Mouse (Mus musculus) macrophage (primary cell): ENCODE data around the gene Map4k4. TPM values are rescaled to one million over a fixed set of nuclear protein-coding genes. Genes with fewer than 3 reads are reported as not detected.

Experiments
- H3K27ac ChIP-seq: fragments of 350-480 bp; formaldehyde crosslinking; 2 replicates; pipeline ENCODE4 v1.9.0; 2021
- H3K36me3 ChIP-seq: fragments of 350-480 bp; formaldehyde crosslinking; 2 replicates; pipeline ENCODE4 v1.9.0; 2021; ENCODE audit errors: inconsistent target
- H3K4me3 ChIP-seq: fragments of 350-480 bp; formaldehyde crosslinking; 2 replicates; pipeline ENCODE4 v1.9.0; 2021; ENCODE audit errors: inconsistent target
- H3K79me2 ChIP-seq: fragments of 350-480 bp; formaldehyde crosslinking; 2 replicates; pipeline ENCODE4 v1.9.0; 2021; ENCODE audit errors: inconsistent target
- WGBS: methylation state at CpG from one replicate; pipeline ENCODE4 v1.1.7; 2026; ENCODE audit warnings: inconsistent platforms; ENCODE audit not compliant: missing documents; 5-methylcytosine and 5-hydroxymethylcytosine counted together
- polyA plus RNA-seq: library from polyadenylated mRNA; stranded (reverse); fragments of 250-400 nt; gene quantifications from 3 replicates; pipeline ENCODE4 v1.2.4, GENCODE M21; 2018; ENCODE audit warnings: inconsistent platforms

Map4k4 gene
- polyA plus RNA-seq, 1 experiment from 2014 or later = 94.1 TPM

- WGBS = 82% methylated on average over 1 of the region's 2 CpGs
- Histone ChIP-seq H3K4me3 (peak overlapping the region; percentile 40; the same call in 1 of the 2 replicates), H3K27ac (no peak overlapping the region)
These were observed 36.2 kb downstream of the Map4k4 start for GRCm38 (mm10) chr1:39936934-39937333.

GRCm38 (mm10) chr1:39937609-39938008 lies 36.9 kb downstream of the Map4k4 start:
- Histone ChIP-seq H3K27ac (no peak overlapping the region), H3K79me2 (peaks cover 92% of the 10 kb centered on the region), H3K36me3 (no peaks in the 10 kb centered on the region), H3K4me3 (no peak overlapping the region)
- 97% methylated on average over 4 of the region's 4 CpGs for WGBS

More at GRCm38 (mm10) chr1:39936934-39937333, 36.2 kb downstream of the Map4k4 start:
- Histone ChIP-seq H3K36me3 (no peaks in the 10 kb centered on the region), H3K79me2 (peaks cover 92% of the 10 kb centered on the region)

GRCm38 (mm10) chr1:39939401-39939800 lies 38.7 kb downstream of the Map4k4 start:
- 92% methylated on average over 11 of the region's 12 CpGs for WGBS

GRCm38 (mm10) chr1:39940342-39940741 lies 39.6 kb downstream of the Map4k4 start:
- Histone ChIP-seq H3K36me3 (no peaks in the 10 kb centered on the region), H3K79me2 (peaks cover 90% of the 10 kb centered on the region), H3K27ac (no peak overlapping the region), H3K4me3 (no peak overlapping the region)
- WGBS = 92% methylated on average over 2 of the region's 2 CpGs

More at GRCm38 (mm10) chr1:39939401-39939800, 38.7 kb downstream of the Map4k4 start:
- Histone ChIP-seq H3K36me3 (no peaks in the 10 kb centered on the region), H3K79me2 (peaks cover 90% of the 10 kb centered on the region), H3K4me3 (no peak overlapping the region), H3K27ac (no peak overlapping the region)

DNA sequence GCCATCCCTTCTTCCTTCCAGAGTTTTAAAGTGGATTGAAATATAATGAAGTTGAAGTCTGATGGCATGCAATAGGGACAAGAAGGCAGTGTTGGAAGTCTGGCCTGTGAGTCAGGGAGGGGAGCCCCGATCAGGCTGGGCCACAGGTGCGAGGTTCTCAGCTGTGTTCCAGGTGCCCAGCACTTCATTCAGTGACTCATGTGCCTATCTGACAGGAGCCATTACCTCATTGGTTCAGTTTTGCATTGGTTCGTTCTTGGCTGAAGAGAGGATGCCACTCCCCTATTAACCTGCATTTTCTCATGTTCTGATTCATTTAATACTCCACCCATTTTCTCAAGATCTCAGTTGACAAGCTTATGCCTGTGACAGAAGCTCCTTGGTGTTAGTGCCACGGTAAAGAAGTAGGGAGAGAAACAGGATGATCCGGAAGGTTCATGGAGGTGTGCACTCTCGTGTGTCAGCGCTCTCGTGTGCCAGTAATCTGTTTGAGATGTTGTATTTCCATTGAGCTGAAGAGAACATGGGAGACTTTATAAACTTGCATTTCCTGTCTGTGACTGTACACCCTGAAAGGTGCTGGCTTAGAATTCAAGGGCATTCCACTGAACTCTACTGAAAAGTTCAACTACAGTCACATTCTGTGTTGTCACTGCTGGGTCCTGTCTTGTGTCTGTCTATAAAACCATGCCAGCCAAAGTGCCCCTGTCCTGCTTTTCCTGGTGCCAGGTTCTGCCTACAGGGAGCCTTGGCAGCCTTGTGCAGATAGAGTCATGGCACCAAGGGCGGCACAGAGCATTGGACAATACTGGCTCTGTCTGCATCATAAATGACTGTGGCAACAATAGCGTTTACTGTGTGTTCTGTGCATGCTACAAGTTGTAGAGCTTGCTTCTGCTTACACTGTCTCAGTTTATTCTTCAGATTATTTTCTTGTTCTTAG lies 40.8 kb downstream of the Map4k4 start:
- H3K36me3 ChIP-seq = no peaks in the 10 kb centered on the region
- H3K4me3 ChIP-seq = no peak overlapping the region
- H3K27ac ChIP-seq = no peak overlapping the region
- H3K79me2 ChIP-seq = peaks cover 97% of the 10 kb centered on the region
- WGBS = 92% methylated on average over 10 of the region's 10 CpGs

DNA sequence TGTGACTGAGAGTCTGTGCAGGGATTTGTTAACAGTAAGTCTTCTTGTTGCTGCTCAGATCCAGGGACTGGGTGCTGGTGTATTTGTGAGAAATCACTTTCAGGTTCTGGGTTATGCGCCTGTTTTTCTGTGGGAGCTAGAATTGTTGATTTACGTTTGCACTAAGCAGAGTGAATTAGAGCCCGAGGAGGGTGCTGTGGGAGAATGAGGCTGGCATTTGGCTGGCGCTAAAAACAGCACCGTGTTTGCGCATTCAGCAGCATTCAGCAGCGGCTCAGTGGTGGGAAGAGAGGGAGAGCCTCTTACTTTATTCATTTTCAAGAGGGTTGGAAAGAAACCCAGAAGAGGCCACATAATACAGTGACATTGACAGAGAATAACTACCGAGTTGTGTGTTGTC lies 42.2 kb downstream of the Map4k4 start:
- Histone ChIP-seq H3K27ac (no peak overlapping the region), H3K79me2 (peaks cover 97% of the 10 kb centered on the region), H3K36me3 (no peaks in the 10 kb centered on the region), H3K4me3 (no peak overlapping the region)
- WGBS = 71% methylated on average over 8 of the region's 8 CpGs

DNA sequence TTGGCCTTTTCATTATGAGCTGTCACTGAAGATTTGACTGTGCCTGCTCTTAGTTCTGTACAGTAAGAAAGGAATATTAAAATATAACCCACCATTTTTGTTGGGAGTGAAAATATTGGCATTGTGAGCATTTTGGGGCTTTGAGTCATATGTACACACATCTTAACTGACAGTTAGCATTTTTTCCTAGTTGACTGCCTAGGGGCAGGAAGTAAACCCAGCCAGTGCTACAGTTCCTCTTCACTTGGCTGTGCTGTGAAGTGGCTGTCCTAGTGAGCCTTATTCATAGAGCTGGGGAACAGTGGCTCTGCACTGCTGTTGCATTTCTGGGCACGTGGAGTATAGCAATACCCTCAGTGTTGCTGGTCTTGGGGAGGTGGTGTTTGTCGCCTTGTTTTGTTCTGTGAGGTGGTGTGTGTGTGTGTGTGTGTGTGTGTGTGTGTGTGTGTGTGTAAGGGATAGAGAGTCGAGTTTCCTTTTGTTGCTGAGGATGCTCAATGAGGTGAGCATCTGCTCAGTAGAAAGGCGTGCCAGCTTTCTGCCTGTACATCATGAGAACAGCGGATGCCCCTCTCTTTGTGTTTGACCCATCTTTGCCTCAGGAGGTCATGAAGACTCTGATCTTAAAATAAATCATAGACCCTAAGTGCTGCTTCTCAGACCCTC lies 43.7 kb downstream of the Map4k4 start:
- peak overlapping the region; percentile 22 for H3K27ac ChIP-seq
- no peak overlapping the region for H3K4me3 ChIP-seq
- H3K36me3 ChIP-seq = no peaks in the 10 kb centered on the region
- peaks cover 97% of the 10 kb centered on the region for H3K79me2 ChIP-seq
- 64% methylated on average over 4 of the region's 5 CpGs for WGBS

DNA sequence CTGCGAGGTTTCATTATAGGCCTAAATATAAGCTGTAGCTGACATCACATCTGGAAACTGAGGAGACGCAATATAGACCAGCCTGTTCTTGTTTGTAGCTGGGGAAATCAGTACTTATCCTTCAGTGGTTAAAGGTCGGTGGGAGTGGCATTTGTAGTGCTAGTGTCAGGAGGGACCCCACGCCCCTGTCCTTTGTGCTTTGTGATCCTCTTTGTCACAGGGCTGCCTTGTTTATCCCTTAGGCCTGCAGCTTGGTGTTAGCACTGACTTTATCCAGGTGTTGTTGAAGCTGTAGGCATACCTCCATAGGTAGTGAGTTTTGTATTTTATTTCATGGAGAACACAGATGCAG lies 44.2 kb downstream of the Map4k4 start:
- Histone ChIP-seq H3K27ac (no peak overlapping the region), H3K79me2 (peaks cover 97% of the 10 kb centered on the region), H3K4me3 (no peak overlapping the region), H3K36me3 (no peaks in the 10 kb centered on the region)
- WGBS = 87% methylated on average over 4 of the region's 4 CpGs

GRCm38 (mm10) chr1:39946391-39946790 lies 45.7 kb downstream of the Map4k4 start:
- Histone ChIP-seq H3K27ac (no peak overlapping the region), H3K79me2 (peaks cover 97% of the 10 kb centered on the region), H3K36me3 (no peaks in the 10 kb centered on the region), H3K4me3 (no peak overlapping the region)
- whole genome bisulfite sequencing = 90% methylated on average over 4 of the region's 4 CpGs

DNA sequence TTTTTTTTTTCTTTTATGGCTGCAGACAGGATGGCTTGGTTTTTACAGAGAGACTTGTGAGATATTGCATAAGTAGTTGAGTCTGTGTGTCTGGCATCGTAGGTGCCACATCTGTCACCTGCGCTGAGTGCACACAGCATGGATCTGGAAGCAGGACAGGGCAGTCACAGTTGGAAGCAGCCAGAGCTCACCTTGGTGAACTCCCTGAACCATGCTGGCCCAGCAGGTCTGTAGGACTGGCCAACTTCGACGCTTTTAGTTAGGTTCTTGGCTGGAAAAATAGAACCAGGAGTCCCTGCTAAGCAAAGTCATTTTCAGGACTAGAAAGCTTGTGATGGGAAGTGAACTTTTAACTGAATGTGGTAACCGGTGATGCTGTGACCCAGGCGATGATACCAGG lies 46.5 kb downstream of the Map4k4 start:
- WGBS = 93% methylated on average over 6 of the region's 6 CpGs
- no peak overlapping the region for H3K27ac ChIP-seq

DNA sequence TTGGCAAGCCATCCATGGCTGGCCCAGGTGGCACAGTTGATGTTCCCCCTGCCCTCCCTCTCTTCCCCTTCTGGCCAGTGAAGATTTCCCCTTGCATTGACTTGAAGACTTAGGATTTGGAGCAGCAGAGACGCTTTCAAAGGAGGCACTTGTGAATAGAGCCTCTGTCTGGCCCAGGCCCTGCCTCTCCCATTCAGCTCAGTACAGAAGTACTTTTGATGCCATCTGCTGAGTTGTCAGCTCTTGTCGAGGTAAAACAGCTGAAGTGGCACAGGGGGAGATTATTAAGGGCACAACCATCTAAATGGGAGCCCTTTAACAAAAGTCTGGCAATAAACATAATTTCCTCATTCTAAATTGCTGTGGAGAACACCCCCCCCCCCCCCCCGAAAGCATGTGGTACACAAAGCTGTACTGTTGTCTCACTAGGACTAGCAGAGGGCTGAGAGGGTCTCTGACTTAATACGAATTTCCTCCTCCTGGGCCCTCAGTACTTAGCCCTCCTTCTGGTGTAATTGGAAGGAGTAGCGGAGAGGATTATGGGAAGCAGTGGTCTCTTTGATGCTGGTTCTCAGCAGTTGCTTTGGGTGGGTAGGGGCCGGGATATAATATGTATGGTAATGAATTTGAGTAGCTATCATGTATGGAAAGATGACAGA lies 47.1 kb downstream of the Map4k4 start:
- Histone ChIP-seq H3K79me2 (peaks cover 97% of the 10 kb centered on the region), H3K27ac (no peak overlapping the region), H3K4me3 (no peak overlapping the region), H3K36me3 (no peaks in the 10 kb centered on the region)
- WGBS = 81% methylated on average over 5 of the region's 6 CpGs

More for the DNA sequence above, 46.5 kb downstream of the Map4k4 start:
- Histone ChIP-seq H3K4me3 (no peak overlapping the region), H3K36me3 (no peaks in the 10 kb centered on the region), H3K79me2 (peaks cover 97% of the 10 kb centered on the region)

DNA sequence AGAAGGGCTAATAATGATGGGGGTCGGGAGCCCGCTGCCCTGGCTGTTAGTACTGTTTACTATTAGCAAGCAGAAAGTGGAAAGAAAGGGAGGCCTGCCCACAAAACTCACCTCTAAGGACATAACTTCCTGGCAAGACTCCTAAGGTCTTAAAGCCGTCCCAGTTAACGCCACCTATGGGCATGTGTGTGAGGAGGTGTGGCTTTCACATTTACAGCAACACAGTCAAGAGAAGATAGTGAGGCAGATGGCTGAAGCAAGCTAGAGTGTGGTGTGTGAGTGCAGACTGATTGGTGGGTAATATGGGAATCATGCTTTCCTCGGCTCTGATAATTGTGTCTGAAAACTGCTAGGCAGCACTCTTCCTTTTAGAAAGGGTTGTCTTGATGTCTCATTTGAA lies 48.5 kb downstream of the Map4k4 start:
- H3K79me2 ChIP-seq = peaks cover 99% of the 10 kb centered on the region
- H3K4me3 ChIP-seq = no peak overlapping the region
- no peak overlapping the region for H3K27ac ChIP-seq
- 69% methylated on average over 5 of the region's 5 CpGs for WGBS
- no peaks in the 10 kb centered on the region for H3K36me3 ChIP-seq

- Histone ChIP-seq H3K27ac (no peak overlapping the region), H3K36me3 (no peaks in the 10 kb centered on the region), H3K79me2 (peaks cover 100% of the 10 kb centered on the region), H3K4me3 (no peak overlapping the region)
- WGBS = 66% methylated on average over 10 of the region's 10 CpGs
These were observed 49.2 kb downstream of the Map4k4 start for GRCm38 (mm10) chr1:39949790-39950462.

- Histone ChIP-seq H3K36me3 (no peaks in the 10 kb centered on the region), H3K79me2 (peaks cover 100% of the 10 kb centered on the region), H3K27ac (no peak overlapping the region), H3K4me3 (no peak overlapping the region)
- WGBS = 64% methylated on average over 3 of the region's 3 CpGs
These were observed 49.9 kb downstream of the Map4k4 start for GRCm38 (mm10) chr1:39950590-39950989.
